Mouse (Mus musculus) frontal cortex, postnatal 36 days (tissue): ENCODE measurements around the gene Sdad1.

ENCODE experiments used
- DNase-seq, 2 experiments: peaks; one replicate each; pipeline ENCODE4 v3.0.0; 2022; ENCODE audit warnings: low spot score in 2 of 2

Sdad1 gene

DNA sequence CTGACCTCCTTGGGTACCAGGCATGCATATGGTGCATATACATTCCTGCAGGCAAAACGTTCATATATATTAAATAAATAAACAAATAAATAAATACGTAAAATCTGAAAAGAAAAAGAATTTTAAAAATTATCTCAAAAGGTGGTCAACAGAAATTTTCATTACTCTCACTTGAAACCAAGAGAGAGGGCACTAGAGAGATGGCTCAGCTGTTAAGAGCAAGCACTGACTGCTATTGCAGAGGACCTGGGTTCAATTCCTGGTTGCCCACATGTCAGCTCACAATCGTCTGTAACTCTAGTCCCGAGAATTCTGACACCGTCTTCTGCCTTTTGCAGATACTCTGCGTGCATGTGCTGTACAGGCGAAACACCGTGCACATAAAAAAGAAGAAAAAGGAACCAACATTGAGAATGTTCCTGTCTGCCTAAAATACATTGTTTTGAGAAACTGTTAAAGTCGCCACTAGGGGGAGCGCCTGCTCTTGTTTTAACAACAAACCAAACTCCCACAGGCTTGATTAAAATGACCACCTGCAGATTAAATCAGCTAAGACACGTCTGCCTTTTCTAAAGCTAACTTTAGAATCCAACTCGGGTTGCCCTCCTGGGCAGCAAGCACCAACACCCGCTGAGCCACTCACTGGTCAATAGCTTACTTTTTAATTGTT lies 1.9 kb upstream of the Sdad1 start:
- peak; percentile 82 to 94 for DNase-seq

DNA sequence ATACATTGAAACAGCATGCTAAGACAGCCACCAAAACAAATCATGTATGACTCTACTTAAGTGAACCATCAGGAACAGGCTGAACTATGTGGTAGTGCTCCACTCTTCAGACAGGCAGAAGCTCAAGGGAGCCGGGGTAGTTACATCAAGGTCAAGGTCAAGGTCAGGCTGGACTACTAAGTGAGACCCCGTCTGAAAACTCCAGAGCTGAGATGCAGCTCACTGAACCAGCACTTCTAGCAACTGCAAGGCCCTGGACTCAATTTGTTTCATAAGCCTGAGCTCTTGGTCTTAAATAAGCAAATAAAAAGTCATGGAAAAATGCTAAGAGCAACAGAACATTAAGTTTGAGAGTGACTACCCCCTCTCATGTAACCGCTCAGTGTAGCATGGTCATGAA lies 6.0 kb downstream of the Sdad1 start:
- no peak for DNase-seq

DNA sequence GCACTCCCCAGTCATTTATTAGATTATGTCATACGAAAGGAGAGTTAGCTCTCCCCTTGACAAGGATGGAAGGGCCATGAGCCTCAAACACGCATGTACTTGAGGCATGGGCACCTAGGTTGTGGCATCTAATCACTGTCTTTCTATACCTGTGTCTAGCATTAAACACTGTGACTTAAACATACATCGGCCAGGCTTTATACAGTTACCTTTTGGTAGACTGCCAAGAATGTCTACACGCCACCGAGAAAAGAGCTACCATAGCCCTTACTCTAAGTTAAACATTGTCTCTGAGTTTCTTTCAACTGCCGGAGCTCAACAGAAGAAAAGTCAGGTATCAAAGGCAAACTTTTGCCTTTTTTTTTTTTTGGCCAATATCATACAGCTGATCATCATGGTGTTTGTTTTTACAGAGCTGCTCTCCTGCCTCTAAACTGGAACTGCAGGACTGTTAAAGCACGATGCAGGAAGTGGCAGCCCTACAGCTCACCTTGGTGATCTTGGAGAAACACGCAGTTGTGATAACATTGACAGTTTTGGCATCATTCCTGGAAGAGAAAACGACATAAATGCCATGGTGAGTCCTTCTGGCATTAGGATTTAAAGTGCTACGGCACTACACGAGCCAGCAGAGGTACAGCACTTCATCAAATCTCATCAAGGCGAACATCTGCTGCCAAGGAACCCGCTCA lies 8.0 kb downstream of the Sdad1 start:
- DNase-seq, result no peak

DNA sequence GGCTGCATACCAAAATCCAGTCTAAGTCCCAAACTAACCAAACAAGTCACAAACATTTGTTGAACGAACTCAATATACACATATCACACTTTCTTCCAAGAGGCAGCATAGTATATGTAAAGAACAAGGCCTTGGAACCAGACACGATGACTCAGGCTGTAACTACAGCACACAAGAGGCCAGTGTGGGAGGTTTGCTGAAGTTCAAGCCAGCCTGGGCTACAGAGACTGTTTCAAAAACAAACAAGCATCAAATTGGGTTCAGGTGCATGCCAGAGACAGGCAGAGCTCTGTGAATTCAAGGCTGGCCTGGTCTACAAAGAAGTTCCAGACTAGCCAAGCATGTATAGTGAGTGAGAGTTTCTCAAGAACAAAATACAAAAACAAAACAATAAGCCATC lies 15.8 kb downstream of the Sdad1 start:
- no peak for DNase-seq

DNA sequence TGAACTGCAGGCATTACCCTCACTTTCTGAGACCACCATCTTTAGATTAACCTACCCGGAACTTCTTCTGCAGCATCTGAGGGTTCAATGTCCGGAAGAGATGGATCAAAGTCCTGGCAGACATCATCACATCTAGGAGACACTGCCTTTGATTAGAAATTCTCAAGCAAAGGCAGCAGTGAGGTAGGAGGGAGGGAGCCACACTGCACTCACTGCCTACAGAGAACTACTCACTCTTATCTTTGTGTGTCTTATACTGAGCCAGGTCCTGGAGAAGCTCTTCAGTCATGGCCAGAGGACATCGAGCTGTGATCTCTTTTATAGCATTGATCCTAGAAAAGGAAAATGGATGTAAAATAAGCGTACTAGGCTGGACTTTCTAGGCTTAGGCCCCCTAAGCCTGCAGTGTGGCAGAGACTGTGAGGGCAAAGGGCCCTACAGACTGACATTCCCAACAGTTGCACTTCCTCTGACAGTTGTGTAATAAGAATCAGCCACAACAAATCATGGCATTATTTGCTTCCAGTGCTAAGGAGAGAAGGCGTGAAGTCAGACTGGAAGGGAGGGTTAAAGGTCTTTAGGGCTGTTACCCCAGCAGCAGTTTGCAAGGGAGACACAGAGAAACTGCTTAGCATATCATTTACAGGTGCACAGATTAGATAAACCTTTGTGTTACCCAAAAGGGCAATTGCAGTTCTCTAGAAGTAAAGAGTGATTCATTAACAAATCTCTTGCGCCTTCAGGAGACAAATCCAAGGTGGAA lies 18.4 kb downstream of the Sdad1 start:
- no peak for DNase-seq

DNA sequence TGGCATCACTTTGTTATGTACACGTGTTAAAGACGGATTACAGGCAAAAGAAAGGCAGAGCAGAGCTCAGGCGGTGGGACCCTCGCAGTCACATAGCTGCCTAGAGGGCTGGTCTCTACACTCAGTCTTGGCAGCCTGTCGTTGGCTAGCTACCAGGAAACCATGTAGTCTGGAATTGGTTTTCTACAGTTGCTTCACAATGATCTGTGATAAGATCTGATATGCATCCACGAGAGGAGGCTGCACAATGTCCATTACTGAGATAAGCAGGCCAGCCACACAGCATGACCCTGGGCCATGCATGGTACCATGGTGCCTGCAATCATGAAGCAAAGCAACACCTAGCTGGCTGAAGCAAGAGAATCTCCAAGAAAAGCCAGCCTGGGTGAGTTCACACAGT lies 22.4 kb downstream of the Sdad1 start:
- DNase-seq, result no peak

DNA sequence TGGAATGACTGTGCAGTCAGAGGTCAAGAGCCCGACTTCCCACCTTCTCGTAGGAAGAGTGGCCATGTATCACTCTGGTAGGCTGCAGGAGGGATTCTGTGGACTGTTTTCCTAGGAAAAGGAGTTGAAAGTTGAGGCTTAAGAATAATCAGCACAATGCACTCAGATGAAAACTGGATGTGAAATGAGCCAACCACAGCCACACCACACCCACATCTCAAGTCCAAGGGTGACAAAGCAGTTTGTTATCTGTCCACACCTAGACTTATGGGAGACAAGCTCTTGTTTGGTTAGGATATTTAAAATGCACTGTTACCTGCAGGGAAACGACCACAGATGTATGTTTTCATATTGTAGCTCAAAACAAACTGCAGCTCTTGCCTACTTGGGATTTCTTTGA lies 27.2 kb downstream of the Sdad1 start:
- DNase-seq, result no peak

DNA sequence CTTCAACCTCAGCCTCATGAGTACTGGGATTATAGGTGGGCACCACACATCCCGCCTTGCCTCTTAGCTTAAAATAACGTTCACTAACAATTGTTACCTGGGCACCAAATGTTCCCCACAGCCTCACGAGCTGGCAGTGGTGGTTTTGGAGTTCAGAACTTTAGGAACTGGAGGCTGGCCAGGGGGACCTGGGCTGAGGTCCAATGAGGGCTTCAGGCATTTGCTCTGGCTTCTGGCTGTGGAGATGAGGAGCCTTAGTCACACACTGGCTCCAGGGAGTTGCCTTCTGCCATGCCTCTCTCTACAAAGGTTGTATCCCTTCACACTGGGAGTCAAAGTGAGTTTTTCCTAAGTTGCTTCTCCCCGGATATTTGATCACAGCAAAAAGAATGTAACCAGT lies 27.7 kb downstream of the Sdad1 start:
- no peak for DNase-seq

DNA sequence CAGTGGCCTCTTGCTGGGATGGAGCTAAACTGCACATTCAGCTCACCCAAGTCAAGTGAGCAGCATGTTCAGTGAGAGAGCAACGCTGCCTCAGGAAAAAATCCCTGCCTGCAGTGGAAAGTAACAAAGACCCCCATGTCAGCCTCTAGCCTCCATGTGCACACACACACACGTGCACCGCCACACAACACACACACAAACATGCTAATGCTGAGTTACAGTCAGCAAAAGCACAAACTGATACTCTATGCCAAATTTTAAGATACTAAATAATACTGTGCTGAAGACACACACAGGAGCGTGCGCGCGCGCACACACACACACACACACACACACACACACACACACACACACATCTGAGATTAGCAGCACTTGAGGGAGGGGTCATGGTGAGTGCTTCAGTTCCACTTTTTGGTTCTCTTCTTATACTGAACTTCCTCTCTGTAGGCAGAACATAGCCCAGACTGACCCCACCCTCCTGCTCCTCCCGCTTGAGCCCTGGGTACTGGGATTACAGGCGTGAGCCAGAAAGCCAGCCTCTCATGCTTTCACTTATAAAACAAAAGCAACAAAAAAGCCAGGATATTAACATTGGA lies 31.2 kb downstream of the Sdad1 start:
- DNase-seq, result no peak

DNA sequence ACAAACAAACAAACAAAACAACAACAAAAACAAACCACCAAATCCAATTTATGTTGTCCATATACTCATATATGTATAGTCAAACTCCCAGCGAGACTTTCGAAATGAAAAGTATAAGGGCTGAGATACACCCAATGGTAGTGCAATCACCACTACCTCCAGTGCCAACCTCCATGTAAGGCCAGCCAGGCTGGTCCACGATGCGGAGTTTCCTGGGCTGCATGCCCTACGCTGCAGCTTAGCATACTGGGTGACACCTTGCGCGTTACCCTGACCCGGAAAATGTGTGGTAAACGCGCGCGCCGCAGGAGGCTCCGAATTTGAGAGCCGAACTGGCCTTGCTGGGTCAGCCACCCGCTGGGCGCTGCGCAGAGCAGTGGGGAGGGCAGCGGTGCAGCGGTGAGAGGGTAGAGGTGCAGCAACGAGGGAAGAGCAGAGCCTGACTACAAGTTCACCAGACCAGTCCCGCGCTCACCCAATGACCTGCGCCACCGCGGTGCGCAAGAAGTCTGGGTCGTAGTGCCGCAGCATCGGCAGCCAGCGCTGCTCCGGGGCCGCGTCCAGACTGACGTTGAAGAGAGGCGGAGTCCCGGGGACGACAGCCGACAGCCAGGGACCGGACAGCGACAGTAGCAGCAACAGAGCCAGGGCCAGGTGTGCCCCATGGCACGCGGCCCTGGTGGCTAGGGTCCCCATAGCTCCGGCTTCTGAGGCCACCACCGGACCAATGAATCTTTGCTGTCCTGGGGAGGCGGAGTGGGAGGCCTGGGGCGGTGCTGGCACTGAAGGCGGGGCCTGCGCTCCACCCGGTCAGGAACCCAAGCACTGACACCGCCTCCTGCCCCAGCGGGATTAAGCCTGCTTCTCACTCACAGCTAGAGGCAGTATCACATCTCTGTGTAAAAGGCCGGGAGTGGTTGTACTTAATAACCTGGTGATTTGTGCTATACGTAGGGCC lies 32.6 kb downstream of the Sdad1 start, which contains the start of gene Naaa:
Gene Naaa (minus strand): TSS at position 734 of the 958 bp plus-strand sequence.
- peak; percentile 78 to 86 for DNase-seq

DNA sequence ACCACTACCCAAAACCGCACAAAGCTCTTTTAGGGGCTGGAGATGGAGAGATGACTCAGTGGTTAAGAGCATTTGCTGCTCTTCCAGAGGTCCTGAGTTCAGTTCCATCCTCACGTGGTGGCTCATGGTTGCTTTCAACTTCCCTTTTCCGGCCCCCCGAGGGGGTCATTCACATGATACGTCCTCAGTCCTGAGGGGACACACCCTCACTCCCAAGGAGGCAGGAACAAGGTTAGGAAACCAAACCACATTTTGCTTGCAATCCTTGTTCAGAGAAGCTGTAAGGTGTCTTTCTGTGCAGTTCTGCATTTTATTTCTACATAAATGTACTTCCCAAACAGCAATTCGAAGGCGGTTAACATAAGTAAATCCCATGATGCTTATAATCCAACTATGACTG lies 39.8 kb downstream of the Sdad1 start:
- no peak for DNase-seq

DNA sequence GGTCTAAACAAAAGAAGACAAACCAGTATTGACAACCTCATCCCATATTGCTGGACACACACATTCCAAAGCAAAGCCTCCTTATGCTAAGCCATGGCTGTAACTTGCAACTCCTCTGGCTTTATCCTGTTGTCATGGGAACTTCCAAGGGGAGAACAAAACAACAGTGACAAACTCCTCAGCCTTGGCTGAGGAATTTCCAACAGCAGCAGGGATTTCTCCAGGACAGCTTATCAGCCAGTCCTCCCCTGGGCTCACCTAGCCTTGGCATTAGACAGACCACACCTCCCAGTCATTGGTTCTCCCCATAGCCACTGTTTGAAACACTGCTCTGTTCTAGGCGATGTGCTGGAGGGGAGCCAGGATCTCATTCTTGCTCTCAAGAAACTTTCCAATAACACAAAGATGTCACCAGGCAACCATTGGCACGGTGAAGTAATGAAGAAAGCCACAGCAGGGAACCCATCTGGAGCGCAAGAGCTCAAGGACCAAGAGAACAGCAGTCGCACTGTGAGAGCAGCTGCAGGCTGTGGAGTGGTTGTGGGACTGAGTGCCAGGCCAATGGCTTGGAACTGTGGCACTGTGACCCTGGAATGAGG lies 46.4 kb downstream of the Sdad1 start:
- peak; percentile 58 to 85 for DNase-seq

DNA sequence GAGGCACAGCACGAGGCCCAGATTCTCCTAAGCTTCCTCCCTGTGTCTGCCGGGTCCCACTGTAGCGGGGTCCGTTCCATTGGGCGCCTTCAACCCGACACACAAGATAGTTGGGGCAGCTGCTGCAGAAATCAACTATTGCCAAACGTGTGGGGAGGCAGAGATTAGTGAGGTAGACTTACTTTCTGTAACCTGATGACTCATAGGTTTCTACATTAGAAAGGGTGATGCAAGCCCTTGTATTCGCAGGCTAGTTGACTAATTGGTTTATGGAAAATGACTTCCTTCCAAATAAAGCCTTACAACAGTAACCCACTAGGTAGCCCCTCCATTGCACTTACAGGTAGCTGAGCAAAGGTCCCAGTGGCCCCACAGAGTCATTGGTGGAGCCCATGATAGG lies 47.6 kb downstream of the Sdad1 start:
- no peak for DNase-seq

DNA sequence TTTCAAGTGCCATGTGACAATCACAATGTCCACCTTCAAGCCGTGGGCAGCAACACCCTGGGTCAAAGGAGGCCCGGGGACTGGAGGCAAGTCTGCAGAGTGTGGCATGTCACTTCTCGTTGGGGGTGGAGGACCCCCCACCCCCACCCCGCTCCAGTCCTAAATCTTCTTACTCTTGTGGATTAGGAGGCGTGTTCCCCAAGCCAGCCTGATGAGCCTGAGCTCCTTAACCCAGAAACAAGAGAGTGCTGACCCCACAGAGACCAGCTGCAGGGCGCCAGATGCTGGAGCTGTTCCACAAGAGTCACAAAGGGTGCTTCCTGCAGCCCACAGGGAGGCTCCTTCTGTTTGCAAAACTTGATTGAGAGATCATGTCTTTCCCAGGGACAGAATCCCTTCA lies 54.1 kb downstream of the Sdad1 start, which contains the start of gene Ppef2:
Gene Ppef2 (minus strand): TSS at position 61 of the 400 bp plus-strand sequence.
- no peak for DNase-seq

DNA sequence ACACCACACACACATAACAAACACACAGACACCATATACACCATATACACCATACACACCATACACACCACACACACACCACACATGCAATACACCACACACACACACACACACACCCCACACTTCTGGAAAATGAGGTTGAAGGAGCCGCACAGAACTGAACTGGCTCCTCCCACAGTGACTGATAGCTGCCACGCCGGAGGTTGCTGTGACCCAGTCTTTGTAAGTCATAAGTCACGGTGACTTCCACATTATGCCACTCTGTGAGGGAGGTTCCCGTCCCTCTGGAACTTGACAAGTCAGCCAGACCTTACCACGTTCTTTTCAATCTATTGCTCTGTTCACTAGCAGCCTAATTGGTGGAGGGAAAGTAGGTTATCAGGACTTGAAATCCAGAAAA lies 55.8 kb downstream of the Sdad1 start:
- no peak for DNase-seq

DNA sequence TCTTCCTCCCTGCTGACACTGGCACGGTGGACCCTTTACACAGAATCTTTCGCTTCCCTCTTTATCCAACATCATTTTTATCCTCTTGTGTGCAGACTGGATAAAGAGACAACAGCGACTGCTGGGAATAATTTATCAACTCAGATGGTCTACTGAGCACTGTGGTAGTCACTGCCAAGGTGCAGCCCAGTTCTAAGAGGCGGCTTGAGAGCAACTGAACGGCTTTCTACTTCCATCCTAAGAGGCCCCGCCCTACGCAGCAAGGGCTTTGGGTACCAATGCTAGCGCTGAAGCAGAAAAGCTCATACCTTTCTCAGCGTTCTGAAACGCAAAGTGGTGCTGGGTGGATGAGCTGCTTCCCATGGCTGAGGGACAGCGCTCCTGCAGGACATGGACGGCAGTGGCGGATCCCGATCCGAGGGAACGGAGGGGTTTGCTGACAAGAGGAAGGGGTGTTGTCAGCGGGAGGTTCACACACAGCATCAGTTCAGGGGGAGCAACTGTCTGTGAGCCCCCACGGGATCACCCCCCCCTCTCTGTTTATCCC lies 57.4 kb downstream of the Sdad1 start:
- peak in 1 of 2 experiments; percentile 9 for DNase-seq

DNA sequence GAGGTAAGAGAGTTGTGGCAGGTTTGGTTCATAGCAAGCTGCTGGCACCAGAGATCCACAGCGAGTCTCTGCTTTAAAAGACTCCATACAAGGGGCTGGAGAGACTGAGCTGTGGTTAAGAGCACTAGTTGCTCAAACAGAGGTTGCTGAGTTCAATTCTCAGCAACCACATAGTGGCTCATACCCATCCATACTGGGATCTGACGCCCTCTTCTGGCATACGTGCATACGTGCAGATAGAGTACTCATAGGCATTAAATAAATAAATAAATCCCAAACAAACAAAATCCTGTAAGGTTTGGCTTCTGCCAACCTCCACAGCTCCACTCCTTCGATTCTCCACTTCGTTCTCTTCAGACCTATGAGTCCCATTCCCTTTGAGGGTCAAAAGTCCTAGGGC lies 58.2 kb downstream of the Sdad1 start:
- DNase-seq, result no peak

DNA sequence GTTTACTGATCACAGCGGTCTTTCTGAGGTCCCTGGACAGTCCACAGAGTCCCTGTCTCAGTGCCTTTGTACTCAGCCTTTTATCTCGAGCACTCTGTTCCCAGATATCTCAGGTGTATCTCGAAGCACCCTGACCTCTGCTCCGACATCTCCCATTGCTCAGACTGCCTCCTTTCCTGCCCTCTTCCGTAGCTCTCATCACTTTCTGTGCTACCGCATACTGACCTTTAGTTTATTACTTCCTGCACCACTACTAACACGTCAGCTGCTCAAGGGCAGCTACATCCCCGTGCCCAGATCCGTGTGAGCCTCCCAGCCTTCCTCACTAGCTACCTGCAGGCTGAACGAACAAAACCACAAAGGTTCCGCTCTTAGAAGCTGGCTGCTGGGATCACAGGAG lies 61.7 kb downstream of the Sdad1 start:
- no peak for DNase-seq

DNA sequence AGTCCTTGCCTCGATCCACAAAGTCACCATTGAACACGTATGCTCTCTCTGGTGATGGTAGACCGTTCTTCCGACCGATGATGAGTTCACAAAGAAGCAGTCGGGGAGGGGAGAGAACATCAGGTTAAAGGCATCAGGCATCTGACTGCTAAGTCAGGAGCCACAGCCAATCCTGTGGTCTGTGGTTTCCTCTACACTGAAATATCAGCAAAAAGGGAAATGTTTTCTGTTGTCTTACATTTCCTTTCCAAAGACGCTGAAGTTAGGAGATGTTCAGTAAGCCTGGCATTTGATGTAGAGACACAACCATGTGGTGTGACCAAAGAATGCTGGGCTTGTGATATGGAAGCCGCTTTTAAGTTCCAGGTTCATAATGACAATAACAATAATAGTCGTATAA lies 64.8 kb downstream of the Sdad1 start:
- DNase-seq, result no peak

DNA sequence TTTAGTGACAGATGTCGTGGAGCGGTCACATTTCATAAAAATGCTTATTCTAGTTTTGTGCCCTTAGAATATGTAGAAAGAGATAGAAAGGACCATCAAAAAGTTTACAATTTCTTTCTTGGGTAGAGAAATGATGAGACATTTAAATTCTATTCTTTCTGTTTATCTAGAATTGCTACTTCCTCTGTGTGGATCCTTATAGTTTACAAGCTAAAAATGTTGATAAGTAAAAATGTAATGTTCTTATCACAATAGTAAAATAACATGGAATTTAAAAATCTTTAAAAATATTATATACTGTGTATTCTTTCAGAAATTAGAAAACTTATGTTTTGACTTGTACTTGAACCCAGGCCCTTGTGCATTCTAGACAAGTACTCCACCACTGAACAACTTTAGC lies 65.4 kb downstream of the Sdad1 start:
- no peak for DNase-seq
